Mouse (Mus musculus) ovary, postnatal 36 days (tissue): ENCODE data around the gene Ipo13.

Experiments
- DNase-seq: peaks from one replicate; pipeline ENCODE4 v3.0.0; 2022; ENCODE audit warnings: low spot score, mixed read lengths

The Ipo13 gene

GRCm38 (mm10) chr4:117914031-117914430 is 768 bp downstream of the Ipo13 start:
- DNase-seq = no peak

GRCm38 (mm10) chr4:117913421-117913820 is 1.4 kb downstream of the Ipo13 start:
- DNase-seq = peak; percentile 34

GRCm38 (mm10) chr4:117912685-117913273 is 2.0 kb downstream of the Ipo13 start:
- DNase-seq = no peak

DNA sequence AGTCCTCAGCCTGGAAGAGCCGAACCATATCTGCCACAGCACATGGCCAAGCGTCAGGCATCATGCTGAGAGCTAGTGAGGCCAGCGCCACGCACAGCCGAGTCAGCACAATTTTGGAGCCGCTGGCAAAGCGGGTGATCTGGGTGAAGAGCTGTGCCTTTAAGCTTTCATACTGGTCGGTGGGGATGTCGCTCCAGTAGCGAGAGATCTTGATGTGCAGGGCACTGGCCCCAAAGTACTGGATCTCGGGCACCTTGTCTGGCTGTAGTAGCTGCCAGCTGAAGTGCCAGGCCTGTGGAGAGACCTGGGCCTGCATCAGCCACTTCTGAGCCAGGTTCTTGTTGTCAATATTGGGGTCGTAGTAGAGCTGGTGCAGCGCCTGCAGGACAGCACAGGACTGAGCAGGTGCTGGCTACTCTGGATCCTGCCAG is 2.7 kb downstream of the Ipo13 start:
- no peak for DNase-seq

- no peak for DNase-seq
These were observed 5.9 kb downstream of the Ipo13 start for GRCm38 (mm10) chr4:117908834-117909453.

- no peak for DNase-seq
These were observed 8.6 kb downstream of the Ipo13 start for GRCm38 (mm10) chr4:117906196-117906595.

DNA sequence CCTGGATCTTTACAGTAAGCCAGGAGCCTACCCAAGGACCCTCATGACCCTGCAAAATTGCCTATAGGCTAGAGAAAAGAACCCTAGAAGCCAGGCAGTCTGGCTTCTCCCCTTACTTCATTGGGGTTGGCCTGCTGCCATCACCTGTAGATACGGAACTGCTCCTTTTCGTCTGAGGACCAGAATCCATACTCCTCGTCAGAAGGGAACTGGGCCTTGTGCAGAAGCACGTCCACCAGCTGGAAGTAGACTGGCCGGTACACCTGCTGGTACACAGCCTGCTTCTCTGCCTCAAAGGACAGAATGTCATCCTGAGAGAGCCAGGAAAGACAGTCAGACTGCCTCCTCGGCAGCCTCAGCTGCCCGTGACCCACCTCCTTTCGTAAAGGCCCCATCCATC is 10.0 kb downstream of the Ipo13 start:
- DNase-seq = no peak

DNA sequence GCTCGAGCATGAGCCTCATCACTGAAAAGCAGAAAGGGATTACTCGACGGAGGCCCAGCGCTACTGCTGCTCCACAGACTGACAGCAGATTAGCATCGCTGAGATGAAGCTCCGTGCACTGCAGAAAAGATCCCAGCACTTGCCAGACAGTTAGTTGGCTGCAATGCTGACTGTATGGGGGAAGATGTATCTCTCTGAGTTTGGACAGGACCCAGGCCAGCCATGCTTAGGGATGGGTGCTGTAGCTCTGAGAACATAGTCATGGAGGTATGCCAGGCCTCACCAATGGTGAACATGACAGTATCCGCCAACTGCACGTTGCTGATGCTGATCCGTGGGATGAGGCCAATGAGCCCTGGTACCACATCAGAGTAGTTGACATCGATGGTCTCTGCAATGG is 10.7 kb downstream of the Ipo13 start:
- no peak for DNase-seq

DNA sequence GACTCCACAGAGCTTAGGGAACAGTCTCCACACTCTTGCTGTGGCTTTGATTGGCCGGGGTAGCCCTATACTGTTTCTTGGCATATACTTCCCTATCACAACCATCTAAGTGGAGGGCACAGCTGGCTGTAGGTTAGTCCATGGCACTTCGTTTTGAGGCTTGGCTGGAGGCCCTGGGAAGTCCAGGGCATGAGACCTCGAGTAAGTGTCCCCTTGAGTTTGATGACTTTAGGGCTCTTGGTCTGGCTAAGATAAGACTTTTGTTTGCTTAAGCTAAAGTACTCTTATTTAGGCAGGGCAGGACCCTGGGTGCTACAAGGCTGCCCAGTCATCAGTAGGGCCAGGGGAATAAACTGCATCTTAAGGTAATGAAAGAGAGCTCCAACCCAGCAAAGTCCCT is 16.7 kb downstream of the Ipo13 start:
- no peak for DNase-seq

DNA sequence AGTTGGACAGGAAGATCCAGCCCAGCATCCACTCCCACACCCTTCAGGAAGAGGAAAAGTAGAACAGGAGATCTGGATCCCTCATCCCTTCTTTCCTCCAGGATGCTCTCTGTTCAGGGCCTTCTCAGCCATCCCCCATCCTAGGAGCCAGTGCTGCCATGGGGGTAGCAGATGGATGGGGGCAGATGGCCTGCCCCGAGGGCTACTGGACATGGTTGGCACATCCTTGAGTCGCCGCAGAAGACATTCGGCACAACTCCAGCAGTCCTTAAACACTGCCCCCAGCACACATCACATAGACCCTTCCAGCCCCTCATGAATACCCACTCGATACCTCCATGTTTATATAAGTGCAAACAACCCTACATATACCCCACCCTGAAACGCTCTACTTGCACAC is 18.8 kb downstream of the Ipo13 start:
- no peak for DNase-seq

GRCm38 (mm10) chr4:117895339-117895738 is 19.5 kb downstream of the Ipo13 start:
- DNase-seq = no peak

DNA sequence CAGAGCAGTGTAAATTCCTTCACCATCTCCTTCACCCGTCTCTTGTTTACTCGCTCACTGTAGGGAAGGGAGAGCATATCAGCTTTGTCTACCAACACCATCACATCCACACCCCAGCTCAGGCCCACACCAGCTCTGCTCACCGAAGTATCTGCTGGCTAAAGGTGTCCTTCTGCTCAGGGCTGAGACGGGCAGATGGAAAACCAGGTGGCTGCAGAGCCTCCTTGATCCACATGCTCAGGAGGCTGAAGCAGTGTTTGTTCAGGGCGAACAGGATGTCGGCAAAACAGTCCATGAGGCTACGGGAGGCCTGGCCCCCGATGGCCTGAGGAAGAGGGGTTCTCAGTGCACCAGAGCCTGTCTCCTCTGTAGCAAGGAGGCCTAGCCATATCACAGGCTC is 20.2 kb downstream of the Ipo13 start:
- DNase-seq = no peak

DNA sequence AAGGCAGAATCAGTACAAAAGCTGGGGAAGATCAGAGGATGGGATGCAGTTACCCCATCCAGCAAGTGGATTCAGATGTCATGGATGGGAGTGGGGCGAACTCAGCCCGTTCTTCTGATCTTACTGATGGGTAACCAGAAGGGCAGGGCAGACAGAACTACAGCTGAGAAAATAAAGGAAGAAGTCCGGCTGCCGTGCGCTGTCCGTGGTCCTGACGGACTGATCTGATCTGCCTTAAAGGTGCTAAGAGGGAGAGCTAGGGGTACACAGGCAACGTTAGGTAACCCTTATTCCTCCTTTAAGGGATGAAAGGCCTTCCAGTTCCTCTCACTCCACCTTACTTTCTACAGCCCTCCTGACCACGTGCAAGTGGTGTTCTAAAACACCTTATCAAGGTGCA is 21.4 kb downstream of the Ipo13 start:
- peak; percentile 68 for DNase-seq

DNA sequence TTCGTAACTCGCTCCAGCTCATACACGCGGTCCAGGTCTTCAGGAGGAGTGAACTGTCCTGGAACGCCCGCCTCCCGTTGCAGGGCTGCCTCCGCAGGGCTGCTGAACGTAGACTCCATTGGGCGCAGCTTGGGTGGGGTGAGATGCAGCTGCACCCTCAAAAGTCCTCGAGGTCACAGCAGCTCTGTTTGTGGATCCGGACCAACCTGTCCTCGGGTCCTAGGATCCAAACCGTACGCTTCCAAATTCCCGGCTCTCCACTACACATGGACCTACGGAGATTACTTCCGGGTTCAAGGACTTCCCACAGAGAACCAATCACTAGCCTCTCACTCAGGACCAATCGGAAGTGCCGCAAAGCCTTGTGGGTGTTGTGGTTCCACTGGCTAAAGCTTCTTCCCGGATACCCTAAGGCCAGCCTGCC is 23.0 kb downstream of the Ipo13 start, which contains the start of gene Dph2:
Gene Dph2, minus strand, starts transcription at position 295 of the 424 bp plus-strand sequence.
- DNase-seq = peak; percentile 67

DNA sequence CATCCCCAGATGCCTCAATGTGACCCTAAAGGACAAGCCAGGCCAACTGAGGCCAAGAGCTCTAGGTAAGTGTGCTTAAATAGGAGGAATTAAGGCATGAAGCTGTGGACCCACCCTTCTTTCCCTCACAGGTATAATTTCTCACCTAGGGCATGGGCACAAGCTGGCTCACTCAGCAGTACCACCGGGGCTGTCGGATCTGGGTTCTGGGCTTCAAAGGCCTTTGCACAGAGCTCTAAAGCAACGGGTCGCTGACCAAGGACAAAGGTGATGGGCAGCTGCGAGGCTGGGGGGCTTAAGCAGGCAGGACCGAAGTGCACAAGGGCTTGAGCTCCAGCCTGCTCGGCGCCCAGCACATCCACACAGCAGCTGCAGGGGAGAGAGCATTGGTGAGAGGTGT is 24.0 kb downstream of the Ipo13 start:
- DNase-seq = no peak

DNA sequence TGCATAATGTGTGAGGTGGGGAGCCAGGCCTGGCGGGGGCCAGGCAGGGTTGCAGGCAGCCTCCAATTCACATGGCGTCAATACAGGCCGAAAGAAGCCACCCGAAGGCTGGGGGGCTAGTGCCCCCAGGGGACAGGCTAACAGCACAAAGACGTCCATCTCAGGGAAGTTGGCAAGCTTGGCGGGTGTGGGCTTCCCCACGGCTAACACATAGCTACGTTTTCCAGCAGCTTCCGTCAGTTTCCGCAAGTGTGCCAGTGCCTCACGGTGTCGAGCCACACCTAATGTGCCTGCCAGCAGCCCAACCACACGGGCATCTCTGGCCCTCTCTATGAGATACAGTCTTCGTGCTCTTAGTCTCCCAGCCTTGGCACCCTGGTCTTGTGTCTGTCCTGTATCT is 24.8 kb downstream of the Ipo13 start:
- no peak for DNase-seq

DNA sequence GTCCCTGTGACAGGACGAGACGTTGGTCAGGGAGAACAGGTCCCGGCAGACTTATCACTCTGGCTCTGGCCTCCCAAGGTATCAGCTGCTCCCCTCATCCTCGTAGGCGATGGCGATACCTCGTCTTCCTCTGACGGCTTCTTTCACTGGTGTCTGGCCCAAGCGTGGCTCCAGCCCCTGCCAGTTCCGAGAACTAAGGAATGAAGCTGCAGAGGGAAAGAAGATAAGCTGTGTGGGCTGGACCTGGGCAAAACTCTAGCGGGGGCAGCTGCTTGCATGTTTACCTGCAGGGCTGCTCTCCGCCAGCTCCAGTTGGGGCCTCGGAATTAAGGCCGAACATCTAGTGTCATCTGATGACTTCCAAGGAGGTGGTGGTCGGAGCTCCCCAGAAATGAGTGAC is 25.3 kb downstream of the Ipo13 start:
- no peak for DNase-seq

GRCm38 (mm10) chr4:117887920-117888319 is 26.9 kb downstream of the Ipo13 start:
- DNase-seq = no peak

DNA sequence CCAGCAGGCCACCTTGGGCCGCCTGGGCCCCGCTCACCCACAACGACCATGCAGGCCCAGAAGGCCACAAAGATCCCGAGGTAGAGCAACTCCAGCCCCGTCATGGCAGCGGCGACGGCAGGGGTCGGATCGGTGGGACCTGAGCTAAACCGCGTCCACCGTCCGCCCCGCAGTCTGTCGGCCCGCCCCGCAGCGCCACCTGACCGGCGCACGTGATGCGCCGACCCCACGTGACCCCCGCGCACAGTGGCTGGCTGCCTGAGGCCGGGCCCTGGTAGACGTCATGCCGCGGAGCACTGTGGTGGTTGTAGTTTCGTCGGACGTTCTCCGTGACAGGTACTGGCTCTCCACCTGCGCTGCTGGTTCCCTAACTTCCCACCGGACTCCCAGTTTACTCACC is 27.7 kb downstream of the Ipo13 start, which contains the start of gene Atp6v0b:
Gene Atp6v0b, minus strand, starts transcription at position 201 of the 400 bp plus-strand sequence.
- peak; percentile 92 for DNase-seq

DNA sequence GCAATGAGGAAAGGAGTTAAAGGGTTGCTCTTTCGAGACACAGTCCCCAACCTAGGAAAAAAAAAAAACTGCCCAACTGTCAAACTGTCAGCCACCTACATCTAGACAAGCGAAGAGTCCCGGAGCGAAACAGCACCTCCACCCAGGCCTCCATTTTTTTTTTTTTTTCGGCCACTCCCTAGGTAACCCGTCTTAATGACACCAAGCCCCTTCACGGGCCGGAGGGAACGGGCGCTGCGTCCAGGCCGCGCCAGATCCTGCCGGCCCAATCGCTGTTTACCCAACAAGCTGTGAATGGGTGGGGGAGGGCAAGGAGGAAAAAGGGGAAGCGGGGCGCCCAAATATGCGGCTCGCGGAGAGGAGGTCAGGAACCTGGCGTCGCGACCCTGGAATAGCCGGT is 28.2 kb downstream of the Ipo13 start:
- no peak for DNase-seq

DNA sequence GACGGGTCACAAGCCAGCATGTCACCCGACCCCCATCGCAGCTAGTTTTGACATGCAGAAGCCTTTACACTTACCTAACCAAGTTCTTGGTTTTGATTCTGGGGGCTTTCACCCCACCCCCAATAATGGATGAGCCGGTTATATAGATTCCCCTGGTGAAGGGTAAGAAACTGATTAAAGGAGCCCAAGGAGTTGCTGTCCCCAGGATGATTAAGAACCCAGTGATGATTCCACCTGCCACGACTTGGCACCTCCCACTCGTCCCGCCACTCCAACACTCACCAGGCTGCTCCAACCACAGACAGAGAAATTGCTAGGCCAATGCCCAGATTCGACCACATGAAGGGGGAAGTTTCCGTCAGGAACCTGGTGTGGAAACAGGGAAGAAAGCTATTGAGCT is 28.8 kb downstream of the Ipo13 start:
- DNase-seq = no peak

- DNase-seq = no peak
These were observed 29.7 kb downstream of the Ipo13 start for GRCm38 (mm10) chr4:117885093-117885492.

DNA sequence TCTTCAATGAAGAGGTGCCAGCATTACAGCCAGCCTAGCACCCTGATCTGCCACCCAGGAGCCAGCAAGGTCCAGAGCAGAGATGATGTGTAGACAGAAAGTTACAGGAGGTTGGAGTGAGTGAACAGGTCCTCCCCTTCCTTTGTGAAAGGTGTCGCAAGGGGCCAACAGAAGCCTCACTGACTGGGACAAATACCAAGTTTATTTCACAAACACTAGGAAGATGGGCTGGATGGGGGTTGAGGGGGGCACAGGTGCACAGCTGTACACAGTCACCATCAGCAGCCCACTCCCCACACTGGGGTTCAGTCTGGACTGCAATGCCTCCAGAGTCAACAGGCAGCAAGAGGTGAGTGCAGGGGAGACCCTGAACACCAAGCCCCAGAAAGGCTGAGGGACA is 30.7 kb downstream of the Ipo13 start:
- DNase-seq = no peak
